Mouse (Mus musculus) midbrain, embryonic 16.5 days (tissue): ENCODE data around the gene Fam20c. TPM values are rescaled to one million over a fixed set of nuclear protein-coding genes. Genes with fewer than 3 reads are reported as not detected.
A peak's percentile ranks its signal among the peaks of the same experiment; 100 is the strongest.

Source experiments
- ATAC-seq: fragments of 200-750 bp; cut with Nextera tagmentation; 2 replicates; pipeline ENCODE4 v1.8.0; 2017; ENCODE audit warnings: moderate TSS enrichment
- H3K27ac ChIP-seq: fragments of 300-500 bp; sonication (generic); 2 replicates; pipeline ENCODE4 v1.5.1; 2014; ENCODE audit warnings: mild to moderate bottlenecking, low read length, mixed read lengths
- H3K27me3 ChIP-seq: fragments of 300-500 bp; sonication (generic); 2 replicates; pipeline ENCODE4 v1.6.1; 2014; ENCODE audit warnings: low read depth, low read length, mixed read lengths; ENCODE audit not compliant: control insufficient read depth, insufficient read depth
- H3K36me3 ChIP-seq: fragments of 300-500 bp; sonication (generic); 2 replicates; pipeline ENCODE4 v1.6.1; 2014; ENCODE audit warnings: mild to moderate bottlenecking, low read length, moderate library complexity, mixed read lengths; ENCODE audit not compliant: control insufficient read depth, insufficient read depth
- H3K4me1 ChIP-seq: fragments of 300-500 bp; sonication (generic); 2 replicates; pipeline ENCODE4 v1.6.1; 2014; ENCODE audit warnings: mild to moderate bottlenecking, low read length, mixed read lengths; ENCODE audit not compliant: control insufficient read depth, insufficient read depth
- H3K4me2 ChIP-seq: fragments of 300-500 bp; sonication (generic); 2 replicates; pipeline ENCODE4 v1.6.1; 2014; ENCODE audit warnings: mild to moderate bottlenecking, low read length, mixed read lengths
- H3K4me3 ChIP-seq: fragments of 300-500 bp; sonication (generic); 2 replicates; pipeline ENCODE4 v1.5.1; 2014; ENCODE audit warnings: low read depth, mild to moderate bottlenecking, low read length, moderate library complexity, mixed read lengths
- H3K9ac ChIP-seq: fragments of 300-500 bp; sonication (generic); 2 replicates; pipeline ENCODE4 v1.6.1; 2014; ENCODE audit warnings: low read depth, low read length, mixed read lengths
- H3K9me3 ChIP-seq: fragments of 300-500 bp; sonication (generic); replicated peaks from 2 replicates; pipeline ENCODE4 v1.6.1; 2014; ENCODE audit warnings: mild to moderate bottlenecking, low read length, mixed read lengths; ENCODE audit not compliant: control insufficient read depth, poor library complexity, severe bottlenecking
- WGBS: fragments of 180-500 bp; shearing (Covaris S2); extraction: QIAGEN DNeasy Blood & Tissue Kit; methylation state at CpG from one replicate; pipeline ENCODE4 v1.1.7; 2014; 5-methylcytosine and 5-hydroxymethylcytosine counted together
- polyA plus RNA-seq: library from polyadenylated mRNA; unstranded; fragments of >200 nt; fragmentation: Nextera tagmentation; extraction: Ambion mirVana; gene quantifications from 2 replicates; pipeline ENCODE4 v1.2.1, GENCODE M21; 2015

Fam20c gene
- polyA plus RNA-seq, 1 experiment from 2014 or later: 41.9 TPM

DNA sequence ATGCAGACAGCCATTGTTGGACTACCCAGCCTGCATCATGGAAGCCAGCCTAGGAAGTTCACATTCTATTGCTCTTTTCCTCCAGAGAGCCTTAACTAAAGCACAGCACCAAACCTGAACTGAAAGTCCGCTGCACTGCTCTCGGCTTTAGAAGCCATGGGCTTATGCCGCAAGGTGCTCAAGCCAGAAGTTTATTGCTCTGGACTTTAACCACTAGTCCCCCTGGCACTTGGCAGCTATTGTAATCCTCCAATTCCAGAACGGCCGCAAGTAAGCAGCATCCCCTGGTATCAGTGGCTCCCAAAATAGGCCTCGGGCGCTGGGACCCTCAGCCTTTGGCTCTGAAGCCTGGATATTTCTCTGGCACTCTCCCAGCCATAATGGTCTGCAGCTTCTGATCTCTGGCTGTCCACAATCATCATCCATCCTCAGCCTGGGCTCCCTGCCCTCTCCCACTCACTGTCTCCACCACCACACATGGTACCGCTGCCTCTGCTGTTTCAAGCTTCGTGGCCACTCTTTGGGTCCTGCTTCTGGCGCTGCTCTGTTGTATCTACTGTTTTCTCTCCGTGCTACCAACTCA is 20.9 kb upstream of the Fam20c start:
- Histone ChIP-seq H3K4me3 (no peak overlapping the region), H3K4me1 (no peaks in the 10 kb centered on the region), H3K9me3 (no peaks in the 10 kb centered on the region), H3K9ac (no peak overlapping the region), H3K36me3 (no peaks in the 10 kb centered on the region), H3K4me2 (no peak overlapping the region), H3K27ac (no peak overlapping the region), H3K27me3 (no peaks in the 10 kb centered on the region)
- no peak for ATAC-seq
- 92% methylated on average over 11 of the region's 11 CpGs for WGBS

- Histone ChIP-seq H3K27ac (no peak overlapping the region), H3K9ac (no peak overlapping the region), H3K27me3 (no peaks in the 10 kb centered on the region), H3K36me3 (no peaks in the 10 kb centered on the region), H3K4me1 (no peaks in the 10 kb centered on the region), H3K4me3 (no peak overlapping the region), H3K9me3 (no peaks in the 10 kb centered on the region), H3K4me2 (no peak overlapping the region)
- ATAC-seq: no peak
- WGBS: 76% methylated on average over 11 of the region's 18 CpGs
Measured at GRCm38 (mm10) chr5:138734018-138734417, 20.3 kb upstream of the Fam20c start.

- H3K27ac ChIP-seq: no peak overlapping the region
- no peaks in the 10 kb centered on the region for H3K9me3 ChIP-seq
- no peak for ATAC-seq
- H3K4me1 ChIP-seq: no peaks in the 10 kb centered on the region
- no peaks in the 10 kb centered on the region for H3K36me3 ChIP-seq
- H3K4me3 ChIP-seq: no peak overlapping the region
- H3K9ac ChIP-seq: no peak overlapping the region
- no peaks in the 10 kb centered on the region for H3K27me3 ChIP-seq
- 79% methylated on average over 8 of the region's 8 CpGs for WGBS
- no peak overlapping the region for H3K4me2 ChIP-seq
Measured at GRCm38 (mm10) chr5:138735201-138735757, 19.0 kb upstream of the Fam20c start.

GRCm38 (mm10) chr5:138740150-138740549 is 14.2 kb upstream of the Fam20c start:
- no peaks in the 10 kb centered on the region for H3K36me3 ChIP-seq
- no peak overlapping the region for H3K9ac ChIP-seq
- 78% methylated on average over 3 of the region's 3 CpGs for WGBS
- no peak for ATAC-seq
- peaks cover 8% of the 10 kb centered on the region; the same call in 1 of the 2 replicates for H3K4me1 ChIP-seq
- H3K4me3 ChIP-seq: no peak overlapping the region
- no peak overlapping the region for H3K27ac ChIP-seq
- H3K27me3 ChIP-seq: no peaks in the 10 kb centered on the region
- H3K9me3 ChIP-seq: no peaks in the 10 kb centered on the region
- no peak overlapping the region for H3K4me2 ChIP-seq

DNA sequence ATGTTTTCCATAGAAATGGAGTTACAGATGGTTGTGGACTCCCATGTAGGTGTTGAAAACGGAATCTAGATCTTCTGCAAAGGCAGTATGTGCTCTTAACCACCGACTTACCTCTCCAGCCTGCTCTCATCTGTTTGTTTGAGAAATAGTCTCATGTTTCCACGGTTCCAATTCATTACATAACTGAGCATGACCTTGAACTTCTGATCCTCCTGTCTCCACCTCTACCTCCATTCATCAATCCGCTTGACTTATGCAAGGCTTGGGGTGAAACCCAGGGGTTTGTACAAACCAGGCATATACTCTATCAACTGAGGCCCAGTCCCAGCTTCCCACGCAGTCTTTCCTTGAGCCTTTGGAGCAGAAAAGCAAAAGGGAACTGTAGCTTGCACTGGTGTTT is 12.8 kb upstream of the Fam20c start:
- ATAC-seq: no peak
- Histone ChIP-seq H3K27ac (no peak overlapping the region), H3K4me3 (no peak overlapping the region), H3K9me3 (no peaks in the 10 kb centered on the region), H3K27me3 (no peaks in the 10 kb centered on the region), H3K36me3 (no peaks in the 10 kb centered on the region), H3K9ac (no peak overlapping the region), H3K4me1 (peaks cover 8% of the 10 kb centered on the region; the same call in 1 of the 2 replicates), H3K4me2 (no peak overlapping the region)
- 84% methylated on average over 5 of the region's 5 CpGs for WGBS

DNA sequence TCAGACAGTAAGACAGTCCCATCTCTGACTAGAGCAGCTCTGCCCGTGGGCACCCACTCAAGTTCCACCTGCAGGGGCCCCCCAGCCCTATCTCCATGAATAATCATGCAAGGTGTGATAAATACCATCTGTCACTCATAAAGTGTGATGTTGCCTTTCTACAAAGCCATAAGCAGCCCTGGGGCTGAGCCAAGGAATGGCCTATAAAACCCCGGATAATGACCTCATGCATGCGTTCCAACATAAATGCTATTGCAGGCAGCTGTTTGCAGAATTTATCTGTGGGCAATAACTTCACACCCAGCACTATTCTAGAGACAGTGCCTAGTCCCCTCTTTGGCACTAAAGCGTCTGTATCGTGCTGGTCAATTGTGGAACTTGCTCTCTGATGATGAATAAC is 12.0 kb upstream of the Fam20c start:
- H3K27me3 ChIP-seq: no peaks in the 10 kb centered on the region
- no peak for ATAC-seq
- no peaks in the 10 kb centered on the region for H3K36me3 ChIP-seq
- no peaks in the 10 kb centered on the region for H3K9me3 ChIP-seq
- H3K9ac ChIP-seq: no peak overlapping the region
- H3K4me2 ChIP-seq: no peak overlapping the region
- H3K27ac ChIP-seq: no peak overlapping the region
- no peak overlapping the region for H3K4me3 ChIP-seq
- peaks cover 8% of the 10 kb centered on the region; the same call in 1 of the 2 replicates for H3K4me1 ChIP-seq
- 81% methylated on average over 5 of the region's 5 CpGs for WGBS

DNA sequence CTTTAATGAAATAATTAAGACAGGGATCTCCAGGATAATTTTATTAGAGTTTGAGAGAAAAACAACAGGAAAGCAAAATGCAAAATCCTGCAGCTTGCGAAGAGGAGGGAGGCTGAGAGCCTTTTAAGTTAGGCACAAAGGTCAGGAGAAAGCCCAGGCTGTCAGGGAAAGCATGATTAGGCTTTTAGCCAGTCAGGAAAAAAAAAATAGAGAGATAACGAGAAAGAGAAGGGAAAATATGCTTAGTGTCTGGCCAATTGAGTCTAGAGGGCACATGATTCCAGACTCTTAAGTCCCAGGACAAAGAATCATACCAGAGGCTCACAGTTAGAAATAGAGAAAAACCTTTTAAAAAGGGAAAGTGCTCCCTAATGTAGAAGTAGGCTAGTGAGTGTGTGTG is 10.7 kb upstream of the Fam20c start:
- no peak for ATAC-seq

GRCm38 (mm10) chr5:138745378-138746099 is 8.8 kb upstream of the Fam20c start:
- no peak overlapping the region for H3K9ac ChIP-seq
- no peak for ATAC-seq
- WGBS: 93% methylated on average over 5 of the region's 5 CpGs
- H3K27me3 ChIP-seq: no peaks in the 10 kb centered on the region
- no peak overlapping the region for H3K4me3 ChIP-seq
- H3K9me3 ChIP-seq: no peaks in the 10 kb centered on the region
- H3K36me3 ChIP-seq: no peaks in the 10 kb centered on the region
- H3K27ac ChIP-seq: no peak overlapping the region
- no peak overlapping the region for H3K4me2 ChIP-seq
- peaks cover 8% of the 10 kb centered on the region; the same call in 1 of the 2 replicates for H3K4me1 ChIP-seq

More for the DNA sequence above, 10.7 kb upstream of the Fam20c start:
- H3K4me1 ChIP-seq: peaks cover 8% of the 10 kb centered on the region; the same call in 1 of the 2 replicates
- H3K27ac ChIP-seq: no peak overlapping the region
- no peak overlapping the region for H3K9ac ChIP-seq
- no peaks in the 10 kb centered on the region for H3K36me3 ChIP-seq
- 37% methylated on average over 2 of the region's 2 CpGs for WGBS
- H3K27me3 ChIP-seq: no peaks in the 10 kb centered on the region
- H3K4me2 ChIP-seq: no peak overlapping the region
- H3K9me3 ChIP-seq: no peaks in the 10 kb centered on the region
- no peak overlapping the region for H3K4me3 ChIP-seq

DNA sequence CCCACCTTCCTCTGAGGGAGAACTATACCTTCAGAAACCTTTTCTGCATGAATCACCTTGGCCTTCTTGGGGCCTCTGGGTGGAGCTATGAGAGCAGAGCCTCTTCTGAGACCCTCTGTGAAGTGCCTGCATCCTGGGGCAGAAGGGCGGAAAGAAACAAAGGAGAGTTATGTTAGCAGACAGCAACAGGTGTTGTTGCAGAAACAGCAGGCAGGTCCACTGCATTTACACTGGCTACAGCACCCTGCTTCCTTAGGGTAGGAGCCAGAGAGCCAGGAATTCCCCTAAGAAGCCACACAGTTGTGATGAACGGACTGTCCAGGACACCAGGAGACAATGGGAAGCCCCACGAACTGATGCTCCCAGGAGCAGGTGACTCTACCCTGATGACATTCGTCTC is 1.0 kb upstream of the Fam20c start:
- Histone ChIP-seq H3K36me3 (no peaks in the 10 kb centered on the region), H3K4me1 (peaks cover 22% of the 10 kb centered on the region), H3K9me3 (no peaks in the 10 kb centered on the region), H3K9ac (peak overlapping the region; percentile 85), H3K4me2 (peak overlapping the region; percentile 84), H3K4me3 (no peak overlapping the region; the same call in 1 of the 2 replicates), H3K27ac (peak overlapping the region; percentile 94), H3K27me3 (no peaks in the 10 kb centered on the region)
- 68% methylated on average over 4 of the region's 4 CpGs for WGBS
- ATAC-seq: no peak
